Mouse (Mus musculus) MEL (cell line): ENCODE measurements around the gene Gpx4. TPM values are rescaled to one million over a fixed set of nuclear protein-coding genes. Genes with fewer than 3 reads are reported as not detected.
A peak's percentile ranks its signal among the peaks of the same experiment; 100 is the strongest.

Source experiments
- DNase-seq: peaks from one replicate; pipeline ENCODE4 v3.0.0; 2011; ENCODE audit warnings: low read depth, low spot score
- H3K27ac ChIP-seq: 2 replicates; pipeline ENCODE4 v1.5.1; 2012; ENCODE audit warnings: low read depth, mild to moderate bottlenecking, control low read depth, low read length, moderate library complexity; ENCODE audit not compliant: control insufficient read depth
- H3K27me3 ChIP-seq, 2 experiments: fragments of 150-350 bp in 1 of 2; sonication (generic) in 1 of 2; 2 replicates each; pipeline ENCODE4 v1.6.1; 2012; ENCODE audit warnings: low read length in 2 of 2, mild to moderate bottlenecking in 2 of 2, improper control_type of control experiment in 1 of 2, moderate library complexity in 1 of 2; ENCODE audit not compliant: insufficient read depth in 2 of 2, control insufficient read depth in 1 of 2
- H3K36me3 ChIP-seq, 2 experiments: 2 replicates each; pipeline ENCODE4 v1.6.1; 2012 to 2014; ENCODE audit warnings: low read length in 2 of 2, improper control_type of control experiment in 1 of 2, inconsistent platforms in 1 of 2, mild to moderate bottlenecking in 1 of 2; ENCODE audit not compliant: insufficient read depth in 2 of 2, control insufficient read depth in 1 of 2
- H3K4me1 ChIP-seq, 2 experiments: fragments of 150-350 bp in 1 of 2; sonication (generic) in 1 of 2; 2 replicates each; pipeline ENCODE4 v1.6.1; 2012; ENCODE audit warnings: low read length in 2 of 2, improper control_type of control experiment in 1 of 2, mild to moderate bottlenecking in 1 of 2; ENCODE audit not compliant: insufficient read depth in 2 of 2, control insufficient read depth in 1 of 2
- H3K4me3 ChIP-seq, 2 experiments: fragments of 150-350 bp in 1 of 2; sonication (generic) in 1 of 2; 2 replicates each; pipeline ENCODE4 v1.5.1; 2012; ENCODE audit warnings: low read depth in 2 of 2, low read length in 2 of 2, mild to moderate bottlenecking in 2 of 2, moderate library complexity in 2 of 2, control low read depth in 1 of 2, improper control_type of control experiment in 1 of 2; ENCODE audit not compliant: control insufficient read depth in 1 of 2, insufficient read depth in 1 of 2
- H3K79me2 ChIP-seq: 2 replicates; pipeline ENCODE4 v1.6.1; 2012; ENCODE audit warnings: mild to moderate bottlenecking, low read length, moderate library complexity; ENCODE audit not compliant: control insufficient read depth, poor library complexity, insufficient read depth
- H3K9ac ChIP-seq: 2 replicates; pipeline ENCODE4 v1.6.1; 2012; ENCODE audit warnings: low read depth, mild to moderate bottlenecking, control low read depth, low read length, moderate library complexity; ENCODE audit not compliant: control insufficient read depth, poor library complexity, severe bottlenecking
- H3K9me3 ChIP-seq: fragments of 150-350 bp; sonication (generic); replicated peaks from 2 replicates; pipeline ENCODE4 v1.6.1; 2012; ENCODE audit warnings: mild to moderate bottlenecking, low read length, improper control_type of control experiment, moderate library complexity; ENCODE audit not compliant: insufficient read depth
- CHD1 ChIP-seq: IDR thresholded peaks from 2 replicates; pipeline ENCODE4 v1.6.1; 2012; ENCODE audit warnings: low read depth, mild to moderate bottlenecking, inconsistent platforms, low read length, improper control_type of control experiment
- CHD2 ChIP-seq: IDR thresholded peaks from 2 replicates; pipeline ENCODE4 v1.6.1; 2011; ENCODE audit warnings: low read length, improper control_type of control experiment
- GABPA ChIP-seq: IDR thresholded peaks from 2 replicates; pipeline ENCODE4 v1.6.1; 2012; ENCODE audit warnings: low read depth, mild to moderate bottlenecking, inconsistent platforms, low read length, improper control_type of control experiment, moderate library complexity
- GATA1 ChIP-seq: IDR thresholded peaks from 2 replicates; pipeline ENCODE4 v1.6.1; 2011; ENCODE audit warnings: low read depth, low read length, improper control_type of control experiment
- HCFC1 ChIP-seq: IDR thresholded peaks from 2 replicates; pipeline ENCODE4 v1.6.1; 2012; ENCODE audit warnings: low read depth, mild to moderate bottlenecking, inconsistent platforms, low read length, improper control_type of control experiment, moderate library complexity
- JUND ChIP-seq: IDR thresholded peaks from 2 replicates; pipeline ENCODE4 v1.6.1; 2011; ENCODE audit warnings: low read depth, mild to moderate bottlenecking, improper control_type of control experiment, low read length
- KAT2A ChIP-seq: conservative IDR thresholded peaks from 2 replicates; pipeline ENCODE4 v1.6.1; 2012; ENCODE audit warnings: low read depth, low read length, improper control_type of control experiment, inconsistent platforms
- NELFE ChIP-seq: IDR thresholded peaks from 2 replicates; pipeline ENCODE4 v1.6.1; 2011; ENCODE audit warnings: low read depth, low read length, improper control_type of control experiment
- TAL1 ChIP-seq: IDR thresholded peaks from 2 replicates; pipeline ENCODE4 v1.6.1; 2012; ENCODE audit warnings: mild to moderate bottlenecking, inconsistent platforms, low read length, moderate library complexity, mixed read lengths
- USF2 ChIP-seq, 2 experiments: IDR thresholded peaks; 2 replicates each; pipeline ENCODE4 v1.6.1; 2011 to 2012; ENCODE audit warnings: improper control_type of control experiment in 2 of 2, low read length in 2 of 2, borderline replicate concordance in 1 of 2, inconsistent platforms in 1 of 2, low read depth in 1 of 2, mild to moderate bottlenecking in 1 of 2; ENCODE audit not compliant: insufficient read depth in 1 of 2
- ZMIZ1 ChIP-seq: IDR thresholded peaks from 2 replicates; pipeline ENCODE4 v1.6.1; 2012; ENCODE audit warnings: low read depth, mild to moderate bottlenecking, inconsistent platforms, low read length, improper control_type of control experiment, moderate library complexity
- polyA plus RNA-seq, 2 experiments: library from polyadenylated mRNA; stranded (reverse) in 1 of 2; unstranded in 1 of 2; fragments of >175 nt in 1 of 2; fragments of >200 nt in 1 of 2; gene quantifications; 2 replicates each; pipeline versions ENCODE4 v1.2.1 to v1.2.4; 2012; ENCODE audit warnings: low replicate concordance in 2 of 2, low read depth in 1 of 2; ENCODE audit not compliant: insufficient read length in 2 of 2, insufficient read depth in 1 of 2, missing spikeins in 1 of 2
- total RNA-seq: library from RNA; depleted of rRNA; stranded (reverse); fragments of 300-350 nt; gene quantifications from 2 replicates; pipeline ENCODE4 v1.2.3, GENCODE M21; 2012

Gpx4 gene
- total and polyA plus RNA-seq, 3 experiments = 508 to 536 TPM; not detected in 1

DNA sequence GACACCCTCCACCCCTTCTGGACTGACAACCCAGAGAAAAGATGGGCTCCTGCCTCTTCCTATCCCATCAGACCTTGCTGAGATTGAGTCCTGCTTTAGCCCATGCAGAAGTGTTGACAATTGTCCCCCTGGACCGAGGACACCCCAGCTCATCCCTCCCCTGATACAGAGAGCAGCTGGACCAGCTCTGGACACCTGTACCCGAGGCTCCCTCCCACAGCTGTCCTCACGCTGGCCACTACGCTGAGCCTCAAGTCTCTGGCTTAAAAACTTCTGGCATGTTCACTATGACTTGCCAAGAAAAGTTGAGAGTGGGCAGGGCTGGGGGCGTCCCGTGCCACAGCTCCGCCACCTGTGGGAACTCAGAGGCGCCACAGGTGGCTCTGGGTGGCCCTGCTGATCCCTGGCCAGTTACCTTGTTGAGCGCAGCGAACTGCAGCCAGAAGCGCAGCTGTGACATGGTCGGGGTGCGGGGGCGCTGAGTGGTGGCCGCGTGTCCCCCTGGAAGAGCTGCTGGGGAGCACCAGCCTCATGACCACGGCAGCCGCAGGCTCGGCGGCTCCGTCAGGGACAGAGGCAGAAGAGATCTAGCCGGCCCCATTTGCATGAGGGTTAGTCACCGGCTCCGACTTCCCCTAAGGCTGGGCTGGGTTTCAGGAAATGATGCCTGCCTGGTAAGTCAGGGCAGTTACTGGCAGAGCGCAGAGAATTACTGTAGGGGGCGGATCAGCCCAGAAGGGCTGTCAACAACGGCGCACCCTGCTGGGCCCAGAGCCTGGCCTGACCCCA is 28.0 kb downstream of the Gpx4 start (continued):
- no peak for TF ChIP-seq CHD1
- TF ChIP-seq USF2 (IDR thresholded peaks at IDR 0.05; ENCODE audit: borderline replicate concordance in 1 of 2, insufficient read depth in 1 of 2, low read depth in 1 of 2, low read length in 2 of 2) = no peak
- TF ChIP-seq JUND = no peak
- TF ChIP-seq, all 39 proteins: peak for 11

DNA sequence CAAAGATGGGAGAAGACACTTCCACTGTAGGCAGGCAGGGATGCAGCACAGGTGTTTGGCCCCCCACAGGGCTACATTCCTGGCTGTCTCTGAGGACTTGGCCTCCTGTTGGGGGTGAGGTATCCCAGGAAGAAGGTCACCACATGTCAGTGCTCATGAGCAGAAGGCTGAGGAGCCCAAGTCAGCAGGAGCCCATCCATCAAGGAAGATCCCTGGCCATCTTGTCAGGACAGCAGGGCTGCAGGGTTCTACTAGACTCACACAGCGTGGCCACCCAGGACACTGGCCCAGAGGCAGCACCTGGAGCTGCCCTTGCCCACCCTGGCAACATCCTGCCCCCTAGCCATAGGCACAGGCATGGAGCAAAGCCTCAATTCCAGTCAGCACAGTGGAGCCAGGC is 29.0 kb downstream of the Gpx4 start:
- peaks cover 0 to 20% of the 10 kb centered on the region in 2 experiments; a peak in 2 of 4 replicates for H3K4me1 ChIP-seq
- H3K27me3 ChIP-seq = no peaks in the 10 kb centered on the region
- H3K9me3 ChIP-seq = no peaks in the 10 kb centered on the region
- 0 out of 2 replicates have a peak overlapping the region, but pooled peaks have one; percentile 18 for H3K27ac ChIP-seq
- TF ChIP-seq CHD2 (no peak), KAT2A (no peak), GATA1 (no peak), NELFE (no peak), HCFC1 (no peak)
- TF ChIP-seq, all 39 proteins: peak for 0
- Histone ChIP-seq H3K4me3 (no peak overlapping the region), H3K9ac (no peak overlapping the region), H3K79me2 (no peaks in the 10 kb centered on the region; the same call in 1 of the 2 replicates), H3K36me3 (peaks cover 0 to 16% of the 10 kb centered on the region in 2 experiments; a peak in 3 of 4 replicates)
- no peak for DNase-seq

DNA sequence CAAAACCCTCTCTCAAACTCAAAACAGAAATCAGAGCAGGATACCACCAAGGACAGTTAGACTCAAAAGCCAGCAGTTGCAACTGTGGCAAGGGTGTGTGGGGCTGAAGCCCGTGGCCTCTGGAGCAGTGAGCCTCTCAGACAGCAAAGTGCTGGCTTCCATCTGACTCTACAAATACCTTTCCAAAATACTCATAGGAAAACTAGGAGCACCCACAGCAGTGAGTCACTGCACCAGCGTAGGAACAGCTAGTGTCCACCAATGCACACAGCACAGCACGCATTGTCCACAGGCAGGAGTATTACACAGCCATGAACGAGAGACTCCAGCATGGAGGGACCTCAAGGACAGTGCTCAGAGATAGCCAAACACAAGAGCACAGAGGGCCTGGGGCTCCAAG is 29.4 kb downstream of the Gpx4 start:
- Histone ChIP-seq H3K4me1 (peaks cover 0 to 22% of the 10 kb centered on the region in 2 experiments; a peak in 2 of 4 replicates), H3K27me3 (no peaks in the 10 kb centered on the region), H3K27ac (no peak overlapping the region), H3K36me3 (peaks cover 0 to 19% of the 10 kb centered on the region in 2 experiments; a peak in 3 of 4 replicates), H3K4me3 (no peak overlapping the region), H3K79me2 (no peaks in the 10 kb centered on the region; the same call in 1 of the 2 replicates), H3K9ac (no peak overlapping the region), H3K9me3 (no peaks in the 10 kb centered on the region)
- no peak for TF ChIP-seq ZMIZ1
- TF ChIP-seq TAL1 = no peak
- no peak for TF ChIP-seq GABPA
- TF ChIP-seq, all 39 proteins: peak for 0
- no peak for DNase-seq
